Mouse (Mus musculus): ENCODE measurements at regions not wholly inside any gene's neighbourhood (a gene's known extent, or its start where the extent isn't known, plus 50 kb on each side); places are given as distances from the start of the nearest gene placed in this dataset.

GRCm38 (mm10) chr9:43628786-43629185 lies 115.0 kb upstream of the Nectin1 start:
- no peak overlapping the region for H3K4me3 ChIP-seq (replicated peaks)
- WGBS (ENCODE audit: insufficient replicate concordance), result 26% methylated on average over 11 of the region's 11 CpGs
- no peaks in the 10 kb centered on the region for H3K27me3 ChIP-seq
- no peaks in the 10 kb centered on the region for H3K9me3 ChIP-seq (replicated peaks)
- no peak overlapping the region for H3K27ac ChIP-seq (replicated peaks)
- no peak overlapping the region for H3K4me2 ChIP-seq
- ATAC-seq (ENCODE audit: insufficient read depth), result no peak
- no peaks in the 10 kb centered on the region for H3K36me3 ChIP-seq (replicated peaks)
- H3K9ac ChIP-seq, result no peak overlapping the region
- no peaks in the 10 kb centered on the region for H3K4me1 ChIP-seq (replicated peaks)

GRCm38 (mm10) chr9:43636372-43636965 lies 107.3 kb upstream of the Nectin1 start:
- Histone ChIP-seq H3K4me1 (replicated peaks) (no peaks in the 10 kb centered on the region), H3K9me3 (replicated peaks) (no peaks in the 10 kb centered on the region), H3K9ac (no peak overlapping the region), H3K4me2 (no peak overlapping the region), H3K27ac (replicated peaks) (no peak overlapping the region), H3K27me3 (no peaks in the 10 kb centered on the region), H3K4me3 (replicated peaks) (no peak overlapping the region), H3K36me3 (replicated peaks) (no peaks in the 10 kb centered on the region)
- 50% methylated on average over 11 of the region's 11 CpGs for WGBS (ENCODE audit: insufficient replicate concordance)
- no peak for ATAC-seq (ENCODE audit: insufficient read depth)

- no peaks in the 10 kb centered on the region for H3K4me1 ChIP-seq (replicated peaks)
- H3K9me3 ChIP-seq (replicated peaks), result no peaks in the 10 kb centered on the region
- no peak overlapping the region for H3K27ac ChIP-seq (replicated peaks)
- WGBS (ENCODE audit: insufficient replicate concordance), result 37% methylated on average over 3 of the region's 3 CpGs
- no peaks in the 10 kb centered on the region for H3K36me3 ChIP-seq (replicated peaks)
- H3K27me3 ChIP-seq, result no peaks in the 10 kb centered on the region
- H3K9ac ChIP-seq, result no peak overlapping the region
- H3K4me3 ChIP-seq (replicated peaks), result no peak overlapping the region
- no peak for ATAC-seq (ENCODE audit: insufficient read depth)
- H3K4me2 ChIP-seq, result no peak overlapping the region
Measured at GRCm38 (mm10) chr9:43658186-43658585, 85.6 kb upstream of the Nectin1 start.

GRCm38 (mm10) chr9:43659237-43659636 lies 84.5 kb upstream of the Nectin1 start:
- H3K4me3 ChIP-seq (replicated peaks), result no peak overlapping the region

GRCm38 (mm10) chr9:43660151-43660550 lies 83.6 kb upstream of the Nectin1 start:
- WGBS (ENCODE audit: insufficient replicate concordance), result 57% methylated on average over 5 of the region's 5 CpGs

More at GRCm38 (mm10) chr9:43659237-43659636, 84.5 kb upstream of the Nectin1 start:
- no peak for ATAC-seq (ENCODE audit: insufficient read depth)
- H3K27me3 ChIP-seq, result no peaks in the 10 kb centered on the region
- H3K9me3 ChIP-seq (replicated peaks), result no peaks in the 10 kb centered on the region
- H3K9ac ChIP-seq, result no peak overlapping the region
- no peaks in the 10 kb centered on the region for H3K4me1 ChIP-seq (replicated peaks)
- H3K4me2 ChIP-seq, result no peak overlapping the region
- 51% methylated on average over 6 of the region's 6 CpGs for WGBS (ENCODE audit: insufficient replicate concordance)
- no peak overlapping the region for H3K27ac ChIP-seq (replicated peaks)
- H3K36me3 ChIP-seq (replicated peaks), result no peaks in the 10 kb centered on the region

GRCm38 (mm10) chr9:43660896-43661563 lies 82.8 kb upstream of the Nectin1 start:
- no peak overlapping the region for H3K4me3 ChIP-seq (replicated peaks)
- H3K4me1 ChIP-seq (replicated peaks), result no peaks in the 10 kb centered on the region
- no peak overlapping the region for H3K4me2 ChIP-seq
- no peak overlapping the region for H3K9ac ChIP-seq
- no peak for ATAC-seq (ENCODE audit: insufficient read depth)
- H3K9me3 ChIP-seq (replicated peaks), result no peaks in the 10 kb centered on the region
- no peaks in the 10 kb centered on the region for H3K27me3 ChIP-seq
- no peak overlapping the region for H3K27ac ChIP-seq (replicated peaks)
- WGBS (ENCODE audit: insufficient replicate concordance), result 44% methylated on average over 11 of the region's 11 CpGs
- H3K36me3 ChIP-seq (replicated peaks), result no peaks in the 10 kb centered on the region

More at GRCm38 (mm10) chr9:43660151-43660550, 83.6 kb upstream of the Nectin1 start:
- Histone ChIP-seq H3K4me2 (no peak overlapping the region), H3K36me3 (replicated peaks) (no peaks in the 10 kb centered on the region), H3K4me1 (replicated peaks) (no peaks in the 10 kb centered on the region), H3K9me3 (replicated peaks) (no peaks in the 10 kb centered on the region), H3K27me3 (no peaks in the 10 kb centered on the region), H3K9ac (no peak overlapping the region), H3K4me3 (replicated peaks) (no peak overlapping the region), H3K27ac (replicated peaks) (no peak overlapping the region)
- no peak for ATAC-seq (ENCODE audit: insufficient read depth)

- no peaks in the 10 kb centered on the region for H3K9me3 ChIP-seq (replicated peaks)
- H3K9ac ChIP-seq, result no peak overlapping the region
- no peak overlapping the region for H3K27ac ChIP-seq (replicated peaks)
- WGBS (ENCODE audit: insufficient replicate concordance), result 53% methylated on average over 6 of the region's 6 CpGs
- no peaks in the 10 kb centered on the region for H3K4me1 ChIP-seq (replicated peaks)
- ATAC-seq (ENCODE audit: insufficient read depth), result no peak
- H3K36me3 ChIP-seq (replicated peaks), result no peaks in the 10 kb centered on the region
- H3K4me3 ChIP-seq (replicated peaks), result no peak overlapping the region
- no peaks in the 10 kb centered on the region for H3K27me3 ChIP-seq
- no peak overlapping the region for H3K4me2 ChIP-seq
Measured at GRCm38 (mm10) chr9:43661646-43662045, 82.1 kb upstream of the Nectin1 start.

- no peak overlapping the region for H3K4me3 ChIP-seq (replicated peaks)
- H3K4me2 ChIP-seq, result peak overlapping the region; percentile 46; the same call in 1 of the 2 replicates
- no peak overlapping the region for H3K9ac ChIP-seq
- 38% methylated on average over 6 of the region's 6 CpGs for WGBS (ENCODE audit: insufficient replicate concordance)
- 0 out of 2 replicates have a peak overlapping the region, but pooled peaks have one; percentile 6 for H3K27ac ChIP-seq (replicated peaks)
- ATAC-seq (ENCODE audit: insufficient read depth), result peak; percentile 85
- H3K36me3 ChIP-seq (replicated peaks), result no peaks in the 10 kb centered on the region
- no peaks in the 10 kb centered on the region for H3K9me3 ChIP-seq (replicated peaks)
- peaks cover 7% of the 10 kb centered on the region; the same call in 1 of the 2 replicates for H3K4me1 ChIP-seq (replicated peaks)
- H3K27me3 ChIP-seq, result no peaks in the 10 kb centered on the region
Measured at GRCm38 (mm10) chr9:43667386-43667785, 76.4 kb upstream of the Nectin1 start.

GRCm38 (mm10) chr9:43667974-43668373 lies 75.8 kb upstream of the Nectin1 start:
- no peaks in the 10 kb centered on the region for H3K36me3 ChIP-seq (replicated peaks)
- H3K27ac ChIP-seq (replicated peaks), result no peak overlapping the region
- H3K9me3 ChIP-seq (replicated peaks), result no peaks in the 10 kb centered on the region
- peak overlapping the region; percentile 46; the same call in 1 of the 2 replicates for H3K4me2 ChIP-seq
- H3K9ac ChIP-seq, result no peak overlapping the region
- WGBS (ENCODE audit: insufficient replicate concordance), result 57% methylated on average over 4 of the region's 4 CpGs
- no peak overlapping the region for H3K4me3 ChIP-seq (replicated peaks)
- H3K27me3 ChIP-seq, result no peaks in the 10 kb centered on the region
- no peak for ATAC-seq (ENCODE audit: insufficient read depth)
- H3K4me1 ChIP-seq (replicated peaks), result peaks cover 7% of the 10 kb centered on the region; the same call in 1 of the 2 replicates

GRCm38 (mm10) chr9:43668731-43669130 lies 75.1 kb upstream of the Nectin1 start:
- H3K27me3 ChIP-seq, result no peaks in the 10 kb centered on the region
- H3K36me3 ChIP-seq (replicated peaks), result no peaks in the 10 kb centered on the region
- H3K4me2 ChIP-seq, result no peak overlapping the region
- 65% methylated on average over 7 of the region's 7 CpGs for WGBS (ENCODE audit: insufficient replicate concordance)
- peaks cover 7% of the 10 kb centered on the region; the same call in 1 of the 2 replicates for H3K4me1 ChIP-seq (replicated peaks)
- H3K27ac ChIP-seq (replicated peaks), result no peak overlapping the region
- no peak overlapping the region for H3K4me3 ChIP-seq (replicated peaks)
- H3K9ac ChIP-seq, result no peak overlapping the region
- H3K9me3 ChIP-seq (replicated peaks), result no peaks in the 10 kb centered on the region
- no peak for ATAC-seq (ENCODE audit: insufficient read depth)

- Histone ChIP-seq H3K9me3 (replicated peaks) (no peaks in the 10 kb centered on the region), H3K4me3 (replicated peaks) (no peak overlapping the region), H3K9ac (no peak overlapping the region), H3K4me2 (no peak overlapping the region), H3K4me1 (replicated peaks) (peaks cover 7% of the 10 kb centered on the region; the same call in 1 of the 2 replicates), H3K27me3 (no peaks in the 10 kb centered on the region), H3K27ac (replicated peaks) (no peak overlapping the region), H3K36me3 (replicated peaks) (no peaks in the 10 kb centered on the region)
- no peak for ATAC-seq (ENCODE audit: insufficient read depth)
- WGBS (ENCODE audit: insufficient replicate concordance), result 38% methylated on average over 5 of the region's 5 CpGs
Measured at GRCm38 (mm10) chr9:43670563-43670962, 73.2 kb upstream of the Nectin1 start.

Data from liver, embryonic 15.5 days (tissue).